Comparison of ENCODE assay signal across 8 mouse cellular contexts in genomic region chr2:168525391-168526154, GRCm38 (mm10).
A peak's percentile ranks its signal among the peaks of the same experiment; 100 is the strongest.
DNase-seq lines count a peak whose midpoint lies in the region; ATAC-seq lines count a peak whose summit lies in the region.

No protein-coding gene starts in this region.

- 0 out of 2 replicates have a peak, but pooled peaks have one; percentile 10 for ATAC-seq in kidney, embryonic 16.5 days (ENCODE audit: low FRiP score, low TSS enrichment)
- no peak; the same call in 1 of the 2 replicates for ATAC-seq in intestine, embryonic 16.5 days
- ATAC-seq in neural tube, embryonic 14.5 days (ENCODE audit: low read depth) = peak; percentile 48

- 0 out of 2 replicates have a peak, but pooled peaks cover 3% of the 10 kb centered on the region for H3K9me3 ChIP-seq in kidney, embryonic 16.5 days (ENCODE audit: low read length)
- H3K9me3 ChIP-seq in embryonic facial prominence, embryonic 10.5 days = no peaks in the 10 kb centered on the region; the same call in 1 of the 2 replicates
- no peaks in the 10 kb centered on the region for H3K9me3 ChIP-seq in intestine, embryonic 16.5 days (ENCODE audit: control insufficient read depth, low read length)
- no peaks in the 10 kb centered on the region for H3K9me3 ChIP-seq in neural tube, embryonic 14.5 days (ENCODE audit: control insufficient read depth, low read length)

- H3K36me3 ChIP-seq in kidney, embryonic 16.5 days (ENCODE audit: insufficient read depth, low read length) = no peaks in the 10 kb centered on the region
- H3K36me3 ChIP-seq in embryonic facial prominence, embryonic 10.5 days (replicated peaks) = no peaks in the 10 kb centered on the region
- no peaks in the 10 kb centered on the region for H3K36me3 ChIP-seq in intestine, embryonic 16.5 days (ENCODE audit: control insufficient read depth, insufficient read depth, low read length)
- no peaks in the 10 kb centered on the region for H3K36me3 ChIP-seq in neural tube, embryonic 14.5 days (ENCODE audit: control insufficient read depth, insufficient read depth, low read length)

- WGBS in kidney, embryonic 16.5 days = 9% methylated on average over 17 of the region's 17 CpGs
- 9% methylated on average over 17 of the region's 17 CpGs for WGBS in embryonic facial prominence, embryonic 10.5 days
- WGBS in intestine, embryonic 16.5 days = 12% methylated on average over 17 of the region's 17 CpGs
- 5% methylated on average over 17 of the region's 17 CpGs for WGBS in neural tube, embryonic 14.5 days

- H3K27ac ChIP-seq in kidney, embryonic 16.5 days (ENCODE audit: low read length) = peak overlapping the region; percentile 56; the same call in 1 of the 2 replicates
- H3K27ac ChIP-seq in embryonic facial prominence, embryonic 10.5 days (replicated peaks) = peak overlapping the region; percentile 52; the same call in 1 of the 2 replicates
- peak overlapping the region; percentile 46 for H3K27ac ChIP-seq in intestine, embryonic 16.5 days (ENCODE audit: low read length)
- H3K27ac ChIP-seq in neural tube, embryonic 14.5 days (ENCODE audit: low read depth, low read length) = no peak overlapping the region

- peak overlapping the region; percentile 58 for H3K9ac ChIP-seq in kidney, embryonic 16.5 days (replicated peaks; ENCODE audit: low read length)
- H3K9ac ChIP-seq in intestine, embryonic 16.5 days (ENCODE audit: low read depth, low read length) = peak overlapping the region; percentile 53
- H3K9ac ChIP-seq in neural tube, embryonic 14.5 days (replicated peaks; ENCODE audit: low read depth, low read length) = no peak overlapping the region; the same call in 1 of the 2 replicates

- peak overlapping the region; percentile 51 for H3K4me2 ChIP-seq in kidney, embryonic 16.5 days (replicated peaks; ENCODE audit: low read depth, low read length)
- peak overlapping the region; percentile 68 for H3K4me2 ChIP-seq in intestine, embryonic 16.5 days (ENCODE audit: low read depth, low read length)
- H3K4me2 ChIP-seq in neural tube, embryonic 14.5 days (ENCODE audit: low read depth, low read length) = peak overlapping the region; percentile 41

- no peak for DNase-seq in kidney, adult 9 months
- DNase-seq in embryonic facial prominence, embryonic 10.5 days (ENCODE audit: low spot score) = peak; percentile 46
- no peak for DNase-seq in ovary, postnatal 10 days (ENCODE audit: low spot score)
- DNase-seq in cerebellum, adult 11 months = no peak
- no peak for DNase-seq in ovary, postnatal 36 days (ENCODE audit: low spot score)

- no peaks in the 10 kb centered on the region for H3K27me3 ChIP-seq in kidney, embryonic 16.5 days (ENCODE audit: insufficient read depth, low read length)
- peaks cover 47% of the 10 kb centered on the region for H3K27me3 ChIP-seq in embryonic facial prominence, embryonic 10.5 days (replicated peaks; ENCODE audit: low read depth, poor library complexity, severe bottlenecking)
- no peaks in the 10 kb centered on the region for H3K27me3 ChIP-seq in intestine, embryonic 16.5 days (replicated peaks; ENCODE audit: control insufficient read depth, insufficient read depth, low read length)
- H3K27me3 ChIP-seq in neural tube, embryonic 14.5 days (ENCODE audit: control insufficient read depth, insufficient read depth, low read length) = no peaks in the 10 kb centered on the region

- peaks cover 21% of the 10 kb centered on the region for H3K4me1 ChIP-seq in kidney, embryonic 16.5 days (ENCODE audit: insufficient read depth, low read length)
- H3K4me1 ChIP-seq in embryonic facial prominence, embryonic 10.5 days = peaks cover 29% of the 10 kb centered on the region
- peaks cover 29% of the 10 kb centered on the region for H3K4me1 ChIP-seq in intestine, embryonic 16.5 days (ENCODE audit: control insufficient read depth, insufficient read depth, low read length)
- H3K4me1 ChIP-seq in neural tube, embryonic 14.5 days (ENCODE audit: control insufficient read depth, insufficient read depth, low read length) = peaks cover 7% of the 10 kb centered on the region; the same call in 1 of the 2 replicates

- H3K4me3 ChIP-seq in kidney, embryonic 16.5 days (ENCODE audit: low read length) = peak overlapping the region; percentile 28
- H3K4me3 ChIP-seq in embryonic facial prominence, embryonic 10.5 days = peak overlapping the region; percentile 48
- H3K4me3 ChIP-seq in intestine, embryonic 16.5 days (ENCODE audit: low read length) = peak overlapping the region; percentile 36
- no peak overlapping the region for H3K4me3 ChIP-seq in neural tube, embryonic 14.5 days (ENCODE audit: low read depth, low read length)
